Mouse (Mus musculus) kidney, adult 8-10 months (tissue): ENCODE data around the gene Rogdi.

Experiments used
- DNase-seq, 2 experiments: peaks; one replicate each; pipeline ENCODE4 v3.0.0; 2022

The Rogdi gene

DNA sequence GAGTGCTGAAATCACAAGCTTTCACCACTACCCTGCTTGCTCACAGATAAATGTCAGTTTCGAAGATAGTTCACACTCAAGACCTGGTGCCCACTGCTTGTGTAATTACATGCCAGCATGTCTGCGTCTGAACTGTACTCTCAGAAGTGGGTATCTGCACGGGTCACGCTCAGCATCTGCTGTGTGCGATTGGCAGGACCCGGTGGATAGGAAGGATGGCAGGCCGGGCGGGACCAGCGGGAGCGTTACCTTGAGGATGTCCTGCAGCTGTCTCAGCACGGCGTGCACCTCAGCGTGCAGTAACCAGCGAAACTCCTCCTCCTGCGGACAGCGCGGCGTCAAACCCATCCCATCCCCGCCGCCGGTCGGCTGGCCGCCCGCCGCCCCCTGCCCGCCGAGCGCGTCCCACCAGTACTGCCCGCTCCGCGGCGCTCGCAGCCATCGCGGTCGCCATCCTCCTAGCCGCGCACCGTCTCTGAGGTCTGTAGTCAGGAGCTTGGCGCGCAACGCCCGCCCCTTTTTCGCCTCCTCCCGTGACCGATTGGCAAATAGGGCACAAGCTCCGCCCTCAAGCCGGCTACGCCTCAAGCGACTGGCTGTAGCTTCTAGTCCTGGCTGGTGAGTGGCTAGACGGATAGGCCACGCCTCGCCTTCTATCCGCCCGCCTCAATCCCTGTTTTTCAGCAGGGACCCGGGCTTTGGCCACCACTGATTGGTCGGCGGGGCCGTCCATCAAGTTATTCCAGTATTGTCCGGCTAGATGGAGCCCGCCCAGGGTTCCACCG is at the start of gene Rogdi:
Gene Rogdi (minus strand): TSS at position 500 of the 785 bp plus-strand sequence.
- peak; percentile 99 to 100 for DNase-seq

- DNase-seq: no peak
Measured at GRCm38 (mm10) chr16:5058114-5058513, 44.8 kb upstream of the Rogdi start.

DNA sequence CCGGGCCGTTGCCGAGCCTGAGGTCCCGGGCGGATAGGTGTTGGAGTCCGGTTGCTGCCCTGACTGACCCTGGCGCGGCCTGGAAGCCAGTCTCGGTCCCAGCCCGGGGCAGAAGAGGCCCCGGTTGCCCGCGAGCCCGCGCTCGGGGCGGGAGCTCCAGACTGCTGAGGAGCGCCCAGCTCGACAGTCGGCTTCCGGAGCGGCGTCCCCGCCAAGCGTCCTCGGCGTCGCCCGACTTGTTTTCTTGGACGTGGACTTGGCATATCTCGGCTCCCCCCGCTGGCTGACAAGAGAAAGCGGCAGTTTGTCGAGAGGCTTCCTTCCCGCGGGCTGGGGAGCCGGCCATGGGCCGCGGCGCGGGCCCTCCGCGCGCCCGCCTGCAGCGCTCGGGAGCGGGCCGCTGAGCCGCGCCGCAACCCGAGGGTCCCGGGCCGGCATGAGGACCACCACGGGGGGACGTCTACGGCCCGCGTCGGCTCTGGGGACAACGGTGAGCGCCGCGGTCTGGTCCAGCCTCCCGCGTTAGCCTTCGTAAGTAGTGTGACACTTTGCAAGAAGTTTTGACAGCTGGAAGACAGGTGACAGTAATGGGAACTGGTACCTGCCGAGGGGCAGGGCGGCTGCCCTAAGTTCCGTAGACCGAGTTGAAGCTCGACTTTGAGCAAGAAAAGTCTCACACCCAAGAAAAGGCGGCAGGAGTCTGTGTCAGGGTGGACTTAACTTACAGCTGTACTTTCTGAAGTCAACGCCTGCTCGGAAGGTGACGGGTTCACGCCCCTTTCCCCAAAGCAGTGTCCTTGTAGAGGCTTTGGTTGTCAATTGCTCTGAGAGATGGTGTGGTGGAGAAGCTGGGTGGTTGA is 37.1 kb upstream of the Rogdi start:
- peak; percentile 71 to 76 for DNase-seq

GRCm38 (mm10) chr16:5049774-5050234 is 36.5 kb upstream of the Rogdi start, which contains the start of the genes Glyr1 and Ubn1:
Glyr1 (minus strand) TSS chr16:5049863.
Ubn1 (plus strand) TSS chr16:5050057.
- peak; percentile 99 for DNase-seq

- DNase-seq: no peak
Measured at GRCm38 (mm10) chr16:5049182-5049773, 35.9 kb upstream of the Rogdi start.

DNA sequence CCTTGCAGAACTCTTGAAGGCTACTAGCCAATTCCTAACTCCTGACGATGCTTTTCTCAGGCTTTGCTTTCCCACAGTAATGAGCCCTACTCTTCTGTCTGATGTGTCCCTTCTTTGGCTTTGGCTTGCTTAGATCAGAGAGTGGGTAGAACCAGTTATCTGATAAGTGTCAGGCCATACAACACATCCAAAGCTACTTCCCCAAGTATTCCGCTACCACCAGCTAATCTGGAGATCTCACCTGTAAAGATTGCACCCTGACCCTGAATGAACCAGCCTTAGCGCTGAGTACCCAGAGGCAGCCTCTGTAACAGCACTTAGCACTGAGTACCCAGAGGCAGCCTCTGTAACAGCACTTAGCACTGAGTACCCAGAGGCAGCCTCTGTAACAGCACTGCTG is 32.0 kb upstream of the Rogdi start:
- DNase-seq: no peak

DNA sequence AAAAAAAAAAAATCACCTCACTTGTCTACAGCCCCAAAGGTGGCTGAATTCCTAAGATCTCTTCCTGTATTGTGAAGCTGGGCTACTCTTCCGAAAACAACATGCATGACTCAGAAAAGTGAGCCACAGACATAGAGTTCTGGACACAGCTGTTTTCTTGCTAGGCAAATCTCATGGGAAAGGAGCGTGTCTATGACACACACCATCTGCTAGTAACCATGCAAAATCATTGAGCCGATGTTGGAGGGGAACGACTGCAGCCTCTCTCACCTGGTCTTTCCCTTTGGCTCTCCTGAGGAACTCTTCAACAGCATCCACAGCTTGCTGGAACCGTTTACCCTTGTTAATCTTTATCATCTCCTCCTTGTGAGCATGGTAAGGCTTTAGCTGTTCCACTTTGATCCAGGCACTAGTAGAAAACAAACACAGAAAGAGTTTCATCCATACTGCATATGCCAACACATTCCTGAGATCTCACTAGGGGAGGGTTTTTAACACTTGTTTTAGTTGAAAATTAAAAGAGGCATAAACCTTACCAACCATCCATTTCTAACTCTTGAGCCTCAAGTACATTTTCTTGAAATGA is 23.4 kb upstream of the Rogdi start:
- DNase-seq: peak in 1 of 2 experiments; percentile 58

DNA sequence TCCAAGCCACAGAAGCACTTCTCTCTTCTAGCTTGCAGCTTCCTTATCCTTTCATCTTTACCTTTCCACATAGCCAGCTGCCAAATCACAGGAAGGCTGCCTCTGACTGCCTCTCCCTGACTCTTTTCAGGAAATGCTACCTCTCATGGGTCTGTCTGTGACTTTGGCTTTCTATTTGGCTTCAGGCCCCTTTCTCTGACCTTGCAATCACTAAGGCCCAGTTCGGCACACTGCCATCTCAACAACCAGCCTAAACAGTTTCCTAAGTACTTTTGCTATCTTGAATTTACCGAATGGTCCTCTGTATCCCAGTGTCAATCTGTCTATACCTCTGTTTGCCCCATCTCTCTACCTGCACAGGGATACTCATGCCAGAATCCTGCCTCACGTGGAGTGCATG is 22.2 kb upstream of the Rogdi start:
- DNase-seq: no peak

GRCm38 (mm10) chr16:5029847-5030246 is 16.5 kb upstream of the Rogdi start:
- DNase-seq: no peak

DNA sequence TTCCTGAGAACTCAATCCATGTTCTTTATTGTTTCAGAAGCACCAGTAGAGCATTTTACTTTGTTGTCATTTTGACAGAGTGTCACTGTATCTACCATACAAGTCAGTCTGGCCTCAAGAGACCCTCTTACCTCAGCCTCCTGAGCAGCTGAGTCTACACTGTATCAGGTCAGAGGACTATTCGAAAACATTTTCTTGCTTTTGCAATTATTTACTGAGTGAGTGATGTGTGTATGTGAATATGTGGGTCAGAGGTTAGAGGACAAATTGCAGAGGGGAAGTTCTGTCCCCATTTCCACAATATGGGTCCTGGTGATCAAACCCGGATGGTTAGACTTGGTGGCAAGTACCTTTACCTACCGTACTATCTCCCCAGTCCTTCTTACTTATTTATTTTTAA is 10.7 kb upstream of the Rogdi start:
- no peak for DNase-seq

DNA sequence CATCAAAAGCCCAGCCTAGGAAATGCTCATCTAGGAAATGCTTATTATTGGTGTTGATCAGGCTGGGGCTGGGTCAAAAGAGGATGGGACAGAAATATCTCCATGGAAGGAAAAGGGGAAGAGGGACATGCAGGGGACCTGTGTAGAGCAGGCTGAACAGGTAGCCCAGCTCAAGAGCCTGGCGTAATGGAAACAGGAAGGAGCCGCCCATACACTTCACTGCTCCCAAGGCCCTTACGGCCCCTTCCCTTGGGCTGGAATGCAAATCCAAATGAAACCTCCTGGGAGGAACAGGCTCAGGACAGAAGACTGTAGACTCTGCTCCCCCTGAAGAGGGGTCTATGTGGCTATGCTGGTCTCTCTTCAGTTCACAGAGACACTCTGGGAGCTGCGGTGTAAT is 1.2 kb upstream of the Rogdi start:
- DNase-seq: no peak

DNA sequence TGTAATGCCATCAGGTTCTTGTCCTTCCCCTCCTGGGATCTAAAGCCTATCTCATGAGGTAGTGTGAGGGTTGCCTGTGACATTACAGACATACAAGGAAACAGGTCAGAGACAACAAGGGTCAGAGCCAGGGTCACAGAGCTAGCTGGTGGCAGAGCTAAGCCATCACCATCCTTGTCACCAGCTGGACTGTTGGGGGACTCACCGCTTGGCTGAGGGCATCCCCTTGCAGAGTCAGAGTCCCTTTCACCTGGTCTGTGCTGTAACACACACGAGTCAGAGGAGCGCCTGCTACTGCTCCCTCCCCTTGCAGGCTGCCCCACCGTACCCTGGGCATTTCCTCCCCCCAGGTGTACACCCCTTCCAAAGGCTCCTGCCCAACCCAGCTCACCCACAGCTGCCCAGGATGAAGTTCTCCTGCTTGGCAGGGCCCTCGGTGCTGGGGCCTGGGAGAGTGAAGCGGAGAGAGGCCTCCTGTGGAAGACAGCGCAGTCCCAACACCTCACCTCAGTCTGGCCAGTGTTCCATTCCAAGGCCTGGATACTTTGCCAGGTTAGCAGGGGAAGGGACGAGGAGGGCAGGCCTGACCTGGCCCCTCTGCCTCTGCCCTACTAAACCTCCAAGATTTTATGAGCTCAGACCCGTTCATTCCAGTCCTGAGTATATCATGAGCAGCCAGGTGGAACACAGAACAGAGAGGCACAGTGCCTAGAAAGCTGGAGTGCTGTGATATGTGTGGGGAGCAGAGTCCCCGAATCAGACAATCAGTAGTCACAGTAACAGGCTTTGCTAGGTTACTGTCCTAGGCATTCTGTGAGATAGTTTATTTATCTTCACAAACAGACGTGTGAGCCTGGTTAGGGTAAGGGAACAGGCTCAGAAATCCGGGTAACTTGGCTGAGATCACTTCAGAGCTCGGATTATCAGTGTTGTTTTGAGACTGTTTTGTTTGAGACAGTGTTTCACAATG is 1.0 kb downstream of the Rogdi start:
- DNase-seq: peak; percentile 60

DNA sequence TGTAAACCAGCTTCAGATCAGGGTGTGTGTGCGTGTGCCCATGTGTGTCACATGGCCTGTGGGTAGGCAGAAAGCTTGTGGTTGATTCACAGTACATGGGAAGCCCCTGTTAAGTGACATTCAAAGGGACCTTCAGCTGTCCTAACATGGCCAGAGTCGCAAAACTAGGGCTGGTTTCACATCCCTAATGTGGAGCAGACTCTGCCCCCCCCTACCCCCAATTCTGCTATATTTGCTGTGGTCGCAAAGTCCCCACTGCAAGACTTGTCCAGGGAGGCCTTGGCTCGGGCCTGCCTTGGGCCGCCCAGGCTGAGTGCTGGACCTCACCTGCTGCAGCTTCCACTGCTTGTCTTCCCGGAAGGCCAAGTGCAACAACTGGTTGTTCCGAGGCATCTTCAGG is 2.1 kb downstream of the Rogdi start:
- DNase-seq: no peak

DNA sequence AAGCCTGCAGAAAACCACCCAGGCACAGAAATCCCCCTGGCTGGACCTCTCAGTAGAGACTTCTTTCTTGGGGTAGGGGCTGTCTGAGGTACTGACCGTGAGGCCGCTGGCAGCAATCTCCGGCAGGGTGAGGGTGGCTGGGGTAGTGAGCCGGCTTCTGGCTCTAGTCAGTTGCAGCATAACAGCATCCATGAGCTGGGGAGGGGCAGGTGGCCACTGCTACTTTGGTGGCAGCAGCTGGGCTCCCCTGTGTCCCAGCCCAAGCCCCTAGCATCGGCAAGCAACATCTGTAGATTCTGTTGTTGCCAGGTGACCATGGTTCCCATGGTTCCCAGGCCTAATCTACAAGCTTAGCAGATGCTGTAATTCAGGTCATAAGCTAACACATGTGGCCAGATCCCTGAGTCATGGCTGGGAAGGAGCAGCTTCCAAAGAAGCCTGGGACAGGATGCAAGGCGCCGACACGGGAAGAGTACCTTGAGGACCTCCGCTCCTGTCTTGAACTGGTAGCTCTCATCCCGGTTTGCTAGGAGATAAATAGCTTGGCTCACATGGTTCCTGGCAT is 2.9 kb downstream of the Rogdi start:
- DNase-seq: no peak

DNA sequence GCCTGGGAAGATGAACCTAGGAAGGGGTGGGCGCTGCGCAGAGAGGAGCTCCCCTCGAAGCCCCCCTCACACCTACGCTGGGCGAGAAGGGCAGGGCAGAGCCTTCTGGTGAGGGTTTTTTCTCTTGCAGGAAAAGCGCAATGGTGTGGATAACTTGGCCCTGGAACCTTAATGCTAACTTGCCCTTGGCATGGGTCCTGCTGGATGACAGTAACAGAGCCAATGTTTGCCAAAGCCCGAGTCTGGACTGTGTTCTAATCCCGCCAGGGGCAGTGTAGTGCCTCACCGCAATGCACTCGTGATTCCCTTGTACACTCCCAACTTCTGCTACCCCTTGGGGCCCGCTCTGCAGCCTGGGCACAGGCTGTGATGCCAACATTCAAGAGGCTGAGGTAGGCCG is 5.3 kb downstream of the Rogdi start:
- DNase-seq: peak; percentile 70 to 76

GRCm38 (mm10) chr16:5007492-5007891 is 5.9 kb downstream of the Rogdi start:
- DNase-seq: peak in 1 of 2 experiments; percentile 28

GRCm38 (mm10) chr16:5007067-5007466 is 6.3 kb downstream of the Rogdi start, which contains the start of gene Smim22:
Smim22 (plus strand) TSS chr16:5007288.
- peak; percentile 87 to 88 for DNase-seq

- peak; percentile 74 to 75 for DNase-seq
Measured at GRCm38 (mm10) chr16:5000611-5001010, 12.7 kb downstream of the Rogdi start.

DNA sequence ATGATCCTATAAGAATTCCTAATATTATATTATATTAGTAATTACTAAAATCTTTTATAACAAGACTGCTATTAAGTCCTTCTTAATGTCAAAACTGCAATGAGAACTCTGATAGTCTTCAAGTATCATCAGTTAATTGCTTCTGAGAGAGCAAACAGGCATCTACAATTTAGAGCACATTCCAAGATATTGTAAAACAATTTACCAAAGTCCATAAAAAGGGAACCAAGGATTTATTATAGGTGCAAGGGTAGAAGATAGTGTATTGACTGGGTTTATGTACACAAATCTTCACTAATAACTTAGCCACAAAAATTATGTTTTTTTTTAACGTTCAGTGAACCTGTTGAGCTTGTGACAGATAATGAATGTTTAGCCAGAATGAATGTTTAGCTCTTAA is 14.4 kb downstream of the Rogdi start:
- DNase-seq: no peak

- DNase-seq: peak in 1 of 2 experiments; percentile 31
Measured at GRCm38 (mm10) chr16:4997553-4997952, 15.8 kb downstream of the Rogdi start, which contains the start of gene Sept12. Sept12 (minus strand) TSS chr16:4997852.

DNA sequence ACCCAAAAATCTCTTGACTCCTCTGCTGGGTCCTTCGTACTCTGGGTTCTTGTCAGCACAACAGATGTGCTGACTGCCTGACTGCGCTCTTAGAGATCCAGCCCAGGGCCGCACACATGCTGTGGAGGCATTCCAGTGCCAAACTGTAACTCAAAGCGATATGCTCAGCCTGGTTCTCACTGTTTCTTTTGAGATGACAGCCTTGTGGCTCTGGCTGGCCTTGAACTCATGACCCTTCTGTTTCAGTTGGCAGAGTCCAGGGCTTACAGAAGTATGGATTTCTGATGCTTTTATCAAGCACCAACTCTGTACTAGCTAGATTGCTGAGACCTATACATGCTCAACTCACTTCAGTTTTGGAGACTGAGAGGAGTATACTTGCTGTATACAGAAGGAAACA is 20.1 kb downstream of the Rogdi start:
- DNase-seq: no peak
